Mouse (Mus musculus) gastrocnemius, postnatal 14 days (tissue): Measurements from ENCODE around the gene Ipo9. TPM values are rescaled to one million over a fixed set of nuclear protein-coding genes. Genes with fewer than 3 reads are reported as not detected.

Experiments
- DNase-seq: peaks from one replicate; pipeline ENCODE4 v3.0.0; 2021; ENCODE audit warnings: mixed read lengths
- intact Hi-C: fragments of 180-260 bp; cut with DNase I; formaldehyde crosslinking; loops from one replicate; pipeline ENCODE4 v1.15.1; 2025; ENCODE audit warnings: low total_unique reads
- total RNA-seq, 2 experiments: library from RNA; stranded (reverse); gene quantifications; 2 replicates each; pipeline ENCODE4 v1.2.3; 2021

Gene Ipo9
- total RNA-seq, 2 experiments from 2014 or later: 36.6 to 37.4 TPM

DNA sequence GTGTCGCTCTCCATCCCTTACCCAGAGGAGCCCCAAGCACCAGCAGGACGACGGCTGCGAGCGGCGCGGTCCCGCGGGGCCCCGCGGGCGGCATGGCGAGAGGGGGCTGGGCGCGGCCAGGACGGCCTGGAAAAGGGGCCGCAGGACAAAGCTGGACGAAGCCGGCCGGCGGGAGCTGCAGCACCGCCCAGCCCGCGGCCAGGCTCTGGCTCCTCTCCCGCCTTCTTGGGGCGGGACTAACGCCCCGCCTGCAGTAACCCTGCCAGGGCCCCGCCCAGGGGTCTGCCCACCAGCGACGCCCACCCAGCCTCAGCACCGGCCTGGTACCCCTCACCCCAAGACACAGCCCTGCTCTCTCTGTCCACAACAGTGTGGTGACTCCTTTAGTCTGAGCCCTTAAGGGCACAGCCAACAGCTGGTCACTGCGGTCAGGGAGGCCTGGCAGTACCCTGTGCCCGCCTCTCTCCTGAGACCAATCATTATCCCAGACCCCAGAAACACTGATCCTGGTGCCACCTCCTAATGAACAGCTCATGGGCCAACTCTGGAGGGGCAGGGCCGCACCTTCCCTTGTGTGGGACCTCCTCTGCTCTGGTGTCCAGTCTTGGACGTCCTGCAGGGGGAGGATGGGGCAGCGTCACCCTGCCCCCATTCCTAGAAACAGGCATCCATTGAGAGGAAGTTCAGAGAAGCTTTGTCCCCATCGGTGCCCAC, 55.3 kb downstream of the Ipo9 start, which contains the start of gene Shisa4:
Shisa4 (minus strand) TSS at position 370 of the 714 bp plus-strand sequence.
- peak; percentile 80 for DNase-seq
- intact Hi-C loops: no loop called here

DNA sequence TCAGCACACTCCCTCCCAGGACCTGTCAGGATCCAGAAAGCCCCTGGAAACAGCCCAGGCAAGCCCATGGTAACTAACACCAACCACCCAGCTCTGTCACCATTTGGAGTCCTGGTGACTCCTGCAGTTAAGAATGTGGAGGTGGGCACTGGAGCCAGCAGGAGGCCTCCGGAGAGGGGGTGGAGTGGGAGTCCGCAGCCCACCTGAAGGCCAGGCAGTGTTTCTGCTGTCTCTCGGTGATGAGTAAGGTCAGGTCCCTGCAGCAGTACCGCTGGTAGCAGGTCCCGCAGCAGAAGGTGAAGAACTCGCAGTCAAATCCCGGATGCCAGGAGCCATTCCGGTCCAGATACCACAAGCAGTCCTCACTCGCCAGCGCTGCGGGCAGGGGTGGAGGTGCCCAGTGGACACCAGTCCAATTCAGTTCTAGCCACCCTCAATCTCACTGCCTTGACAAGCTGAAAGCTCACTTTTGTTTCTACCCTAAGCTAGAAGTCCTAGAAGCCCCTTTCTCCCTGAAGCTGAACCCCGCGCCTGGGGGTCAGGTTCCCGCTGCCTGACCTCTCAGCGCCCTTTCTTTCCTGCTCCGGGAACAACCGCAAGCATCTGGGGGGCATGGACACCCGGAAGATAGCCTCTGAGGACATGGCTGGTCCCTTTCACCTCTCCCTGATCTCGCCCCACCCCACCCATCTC, 56.0 kb downstream of the Ipo9 start:
- intact Hi-C loops: no loop called here
- peak; percentile 60 for DNase-seq

DNA sequence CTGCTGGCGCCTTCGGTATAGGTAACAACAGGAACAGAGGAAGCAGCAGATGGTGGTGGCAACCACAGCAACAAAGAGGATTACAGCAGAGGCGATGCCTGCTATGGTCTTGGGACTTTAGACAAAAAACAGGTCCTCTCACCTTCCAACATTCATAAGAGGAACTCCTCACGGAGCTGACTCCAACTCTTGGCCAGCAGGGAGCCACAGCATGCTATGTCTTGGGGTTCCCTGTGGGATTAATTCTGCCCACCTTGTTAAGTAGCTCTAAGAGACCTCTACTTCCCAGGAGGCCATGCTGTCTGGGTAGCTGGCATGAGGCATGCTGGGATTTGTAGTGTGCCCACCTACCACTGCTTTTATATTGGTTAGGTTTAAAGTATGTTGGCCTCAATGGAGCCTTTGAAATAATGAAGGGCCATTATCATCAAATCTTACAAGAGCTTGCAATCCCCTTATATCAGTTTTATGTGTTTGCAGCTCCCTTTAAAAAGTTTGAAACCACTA, 57.1 kb downstream of the Ipo9 start:
- DNase-seq: no peak
- intact Hi-C loops: no loop called here

DNA sequence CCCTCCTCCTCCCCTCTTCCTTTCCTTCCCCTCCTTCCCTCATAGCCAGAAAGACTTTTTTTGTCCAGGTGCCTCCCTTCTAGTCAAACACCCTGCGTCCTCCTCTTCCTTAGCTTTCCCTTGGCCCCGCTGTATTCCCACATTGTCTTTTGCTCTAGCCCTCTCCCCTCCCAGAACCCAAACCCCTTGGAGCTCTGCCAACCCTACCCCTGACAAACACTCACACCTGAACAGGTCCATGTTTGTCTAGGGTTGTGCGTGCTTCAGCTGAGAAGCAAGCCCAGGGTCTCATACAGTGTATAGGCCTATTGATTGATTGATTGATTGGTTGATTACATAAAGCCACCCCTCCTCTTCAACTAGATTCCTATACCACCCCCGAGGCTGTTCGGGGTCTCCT, 60.9 kb downstream of the Ipo9 start:
- DNase-seq: no peak
- intact Hi-C loops: loop anchor here (5.0 kb wide), 3 partner anchors 47 to 197 kb away; partner anchors contain the start of gene Lmod1

DNA sequence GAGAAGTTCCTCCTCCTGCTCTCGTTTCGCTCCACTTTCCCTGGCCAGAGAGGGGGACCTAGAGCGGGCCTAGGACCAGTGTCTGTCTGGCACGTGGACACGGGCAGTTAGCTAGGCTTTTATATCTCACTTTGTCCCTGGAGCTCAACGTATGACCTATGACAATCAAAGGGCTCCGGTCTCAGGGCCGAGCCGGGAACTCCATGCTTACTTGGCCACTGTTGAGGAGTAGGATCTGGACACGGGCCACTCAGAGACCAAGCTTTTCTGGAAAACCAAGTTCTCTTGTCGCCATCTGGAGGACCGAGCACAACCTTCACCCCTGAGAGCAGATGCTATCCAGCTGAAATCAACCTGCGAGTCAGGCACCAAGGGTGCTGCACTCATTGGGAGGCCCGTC, 61.3 kb downstream of the Ipo9 start:
- peak; percentile 65 for DNase-seq
- intact Hi-C loops: loop anchor here (5.0 kb wide), 3 partner anchors 47 to 197 kb away; partner anchors contain the start of gene Lmod1

DNA sequence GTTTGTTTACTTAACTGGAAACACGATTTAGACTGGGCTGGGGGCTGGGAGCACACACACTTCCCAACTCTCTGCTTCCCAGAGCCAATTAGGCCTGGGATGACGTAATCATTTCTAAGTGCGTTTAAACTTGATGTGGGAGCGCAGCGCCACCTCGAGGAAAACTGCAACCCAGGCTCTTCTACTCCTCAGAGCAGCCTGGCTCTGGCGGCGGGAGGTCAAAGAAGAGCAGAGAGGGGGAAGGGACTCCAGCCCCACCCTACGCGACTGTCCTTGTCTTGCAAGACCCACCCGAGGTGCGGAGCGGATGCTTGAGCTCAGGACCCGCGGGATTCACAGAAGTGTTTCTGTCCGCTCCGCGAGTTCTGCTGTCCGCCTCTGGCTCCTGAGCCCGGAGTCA, 62.1 kb downstream of the Ipo9 start:
- peak; percentile 87 for DNase-seq
- intact Hi-C loops: loop anchor here (5.0 kb wide), 3 partner anchors 46 to 196 kb away; partner anchors contain the start of gene Lmod1

DNA sequence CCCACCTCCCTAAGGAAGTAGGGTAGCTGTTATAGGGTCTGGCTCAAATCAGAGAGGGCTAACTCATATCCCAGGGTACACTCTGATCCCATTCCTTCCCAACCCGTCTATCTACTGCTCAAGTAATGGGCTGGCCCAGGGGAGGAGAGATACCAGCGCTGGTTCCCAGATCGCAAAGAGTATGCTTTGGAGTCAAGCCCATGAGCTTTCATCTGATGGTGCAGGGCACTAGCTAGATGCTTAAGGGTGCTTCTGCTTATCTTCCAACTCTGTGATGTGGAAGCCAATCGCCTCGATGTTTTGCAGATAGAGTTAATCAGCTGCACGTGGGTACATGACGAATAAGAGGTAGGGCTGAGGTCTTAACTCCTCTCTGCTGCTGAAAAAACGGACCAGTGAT, 62.7 kb downstream of the Ipo9 start:
- DNase-seq: no peak
- intact Hi-C loops: loop anchor here (5.0 kb wide), 3 partner anchors 45 to 195 kb away; partner anchors contain the start of gene Lmod1

DNA sequence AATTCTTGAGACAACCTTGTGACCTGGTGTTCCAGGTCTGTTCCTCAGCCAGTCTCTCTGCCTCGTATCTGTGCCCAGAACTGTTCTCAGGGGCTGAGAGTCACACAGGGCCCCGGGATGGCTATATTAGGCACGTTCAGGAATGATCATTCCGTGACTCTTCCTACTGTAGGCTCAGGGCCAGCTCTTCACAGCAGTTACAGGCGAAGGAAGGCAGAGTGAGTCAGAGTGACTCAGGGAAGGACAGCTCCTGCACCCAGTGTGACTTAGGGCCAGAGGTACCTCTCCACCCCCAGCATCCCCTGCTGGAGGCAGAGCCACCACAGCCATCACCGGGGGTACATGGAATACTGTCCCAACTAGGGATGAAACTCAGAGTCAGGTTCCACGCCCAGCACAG, 63.3 kb downstream of the Ipo9 start:
- intact Hi-C loops: loop anchor here (5.0 kb wide), 3 partner anchors 45 to 195 kb away; partner anchors contain the start of gene Lmod1
- no peak for DNase-seq

DNA sequence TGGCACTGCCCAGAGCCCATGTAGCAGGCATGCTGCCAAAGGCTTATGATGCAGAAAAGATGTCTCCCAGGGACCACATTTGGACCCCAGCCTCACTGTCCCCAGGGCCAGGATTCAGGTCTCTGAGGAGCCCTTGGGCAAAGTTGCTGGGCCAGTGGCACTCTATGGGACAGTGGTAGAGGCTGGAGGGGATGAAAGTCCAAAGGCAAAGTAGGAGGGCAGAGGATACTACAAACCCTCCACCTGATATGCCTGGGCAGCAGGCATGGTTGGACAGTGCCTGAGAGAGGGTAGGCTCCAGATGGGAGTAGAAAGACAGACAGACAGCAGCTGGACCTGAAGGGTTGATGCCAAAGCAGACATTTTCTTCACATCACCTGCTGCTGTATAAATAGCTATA, 63.9 kb downstream of the Ipo9 start:
- no peak for DNase-seq
- intact Hi-C loops: loop anchor here (5.0 kb wide), 3 partner anchors 44 to 194 kb away; partner anchors contain the start of gene Lmod1

DNA sequence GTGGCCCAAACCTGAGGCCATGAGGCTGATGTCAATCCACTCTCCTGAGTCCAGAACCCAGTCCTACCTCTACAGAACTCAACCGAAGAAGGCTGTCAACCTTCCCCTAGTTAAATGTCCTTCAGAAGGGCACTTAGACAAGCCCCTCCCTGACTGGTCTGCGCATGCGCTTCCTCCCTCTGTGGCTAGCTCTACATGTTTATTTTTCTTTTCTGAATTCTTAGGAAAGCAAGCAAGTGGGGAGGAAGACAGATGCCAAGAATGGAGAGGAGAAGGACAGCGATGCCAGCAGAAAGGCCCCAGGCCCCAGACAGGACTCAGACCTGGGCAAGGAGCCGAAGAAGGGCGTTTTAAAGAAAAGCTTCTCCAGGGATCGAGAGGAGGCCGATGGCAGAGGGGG, 66.9 kb downstream of the Ipo9 start:
- DNase-seq: no peak
- intact Hi-C loops: no loop called here

DNA sequence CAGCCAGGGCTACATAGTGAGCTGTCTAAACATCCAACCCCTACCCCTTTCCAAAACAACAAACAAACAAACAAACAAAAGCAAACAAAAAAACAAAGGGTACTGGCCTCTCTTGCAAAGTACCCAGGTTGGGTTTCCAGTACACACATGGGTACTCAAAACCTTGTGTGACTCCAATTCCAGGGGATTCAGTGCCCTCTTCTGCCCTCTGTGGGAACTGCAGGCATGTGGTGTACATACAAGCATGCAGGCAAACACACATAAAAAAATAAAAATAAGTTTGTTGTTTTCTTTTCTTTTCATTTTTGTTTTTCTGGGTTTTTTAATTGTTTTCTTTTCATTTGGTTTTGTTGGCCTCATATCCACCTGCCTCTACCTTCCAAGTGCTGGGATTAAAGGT, 68.2 kb downstream of the Ipo9 start:
- intact Hi-C loops: no loop called here

DNA sequence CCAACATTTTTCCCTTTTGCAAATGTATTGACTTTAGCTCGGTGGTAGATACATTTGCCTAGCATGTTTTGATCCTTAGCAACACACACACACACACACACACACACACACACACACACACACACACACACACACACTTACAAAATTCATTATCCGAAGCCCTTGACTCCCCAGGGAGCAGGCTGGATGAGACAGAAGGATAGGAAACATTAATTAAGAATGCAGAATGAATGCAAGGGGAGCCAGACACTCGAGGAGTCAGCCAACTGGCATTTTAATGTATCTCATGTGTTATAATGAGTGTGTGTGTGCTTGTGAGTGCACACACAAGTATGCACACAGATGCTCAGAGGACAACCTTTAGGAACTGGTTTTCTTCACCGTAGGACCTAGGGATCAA, 68.8 kb downstream of the Ipo9 start:
- intact Hi-C loops: no loop called here
- no peak for DNase-seq

More for the DNA sequence above, 68.2 kb downstream of the Ipo9 start:
- DNase-seq: no peak

DNA sequence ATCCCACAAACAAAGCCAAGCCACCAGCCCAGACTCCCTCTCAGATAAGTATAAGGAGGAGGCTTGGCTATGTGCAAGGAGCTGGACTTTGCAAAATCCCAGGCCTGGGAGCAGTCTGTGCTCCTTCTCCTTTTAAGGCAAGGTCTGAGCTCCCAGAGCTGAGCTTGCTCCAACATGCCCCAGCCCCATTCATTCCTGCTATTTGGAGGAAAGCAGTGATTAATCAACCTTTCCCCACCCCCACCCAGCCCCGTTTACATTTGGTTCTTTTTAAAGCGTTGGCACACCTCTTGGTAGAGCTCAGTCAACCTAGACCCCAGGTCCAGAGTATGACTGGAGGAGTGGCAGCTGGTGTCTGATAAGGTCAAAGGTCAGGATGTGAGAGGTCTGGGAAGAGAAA, 71.2 kb downstream of the Ipo9 start:
- intact Hi-C loops: no loop called here
- no peak for DNase-seq

DNA sequence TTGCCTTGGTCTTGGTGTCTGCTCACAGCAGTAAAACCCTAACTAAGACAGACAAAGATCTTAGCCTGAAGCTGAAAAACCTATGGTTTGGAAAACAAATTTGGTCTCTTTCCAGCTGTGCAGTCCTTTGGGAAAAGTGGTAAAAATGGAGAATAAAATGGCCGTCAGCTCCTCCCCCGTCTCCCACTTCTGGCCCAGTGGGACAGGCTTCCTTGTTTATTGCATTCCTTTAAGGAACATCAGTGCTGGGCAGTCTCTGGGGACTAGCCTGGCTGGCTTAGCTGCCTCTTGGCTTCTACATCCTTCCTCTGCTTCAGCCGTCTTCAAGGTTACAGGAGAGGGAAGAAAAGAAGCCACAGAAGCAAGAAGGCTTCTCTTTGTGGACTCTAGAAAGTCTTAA, 78.3 kb downstream of the Ipo9 start:
- DNase-seq: peak; percentile 38
- intact Hi-C loops: no loop called here

DNA sequence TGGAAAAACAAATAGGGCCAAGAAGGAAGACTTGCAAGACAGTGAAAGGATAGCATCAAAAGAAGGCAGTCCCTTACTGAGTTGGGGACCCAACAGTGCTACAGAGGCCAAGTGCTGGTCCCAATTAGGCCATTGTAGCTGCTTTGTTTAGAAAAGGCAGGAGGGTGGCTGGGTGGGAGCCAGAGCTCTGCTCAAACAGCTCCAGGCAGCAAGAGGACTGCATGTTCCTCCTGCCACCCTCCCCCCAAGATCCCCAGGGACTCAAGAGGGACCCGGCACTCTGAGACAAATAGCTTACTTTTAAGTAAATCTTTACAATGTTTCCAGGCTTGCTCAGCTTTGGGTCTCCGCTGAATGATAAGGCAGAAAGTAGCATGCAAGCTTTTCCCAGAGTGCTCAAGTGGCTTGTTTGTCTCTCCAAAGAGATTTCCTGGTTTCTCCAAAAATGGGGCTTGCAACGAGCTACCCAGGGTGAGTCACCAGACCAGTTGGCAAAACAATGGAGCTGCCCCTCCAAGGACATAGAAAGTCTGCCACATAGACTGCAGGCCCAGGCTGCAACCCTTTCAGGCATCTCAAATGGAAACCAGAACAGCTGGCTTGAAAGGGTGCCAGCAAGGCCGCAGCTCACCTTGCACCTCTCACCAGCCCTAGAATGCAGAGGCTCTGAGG, 82.7 kb downstream of the Ipo9 start:
- DNase-seq: no peak
- intact Hi-C loops: no loop called here

DNA sequence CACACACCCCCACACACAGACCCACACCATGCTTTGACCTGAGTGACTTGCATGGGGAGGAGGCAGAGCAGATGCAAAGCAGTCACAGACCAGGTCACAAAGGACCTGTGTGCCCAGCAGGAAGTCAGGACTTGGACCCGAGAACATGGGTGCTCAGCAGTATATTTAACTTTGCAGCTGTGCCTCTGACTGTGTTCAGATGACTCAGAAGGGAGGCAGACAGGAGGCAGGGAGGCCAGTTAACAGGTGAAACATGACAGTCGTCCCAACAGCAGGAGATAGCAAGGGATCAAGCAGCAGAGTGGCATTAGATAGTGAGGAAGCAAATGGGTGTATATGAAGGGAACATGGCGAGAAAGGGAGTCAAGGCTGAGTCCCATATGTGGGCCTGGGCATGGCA, 83.4 kb downstream of the Ipo9 start:
- intact Hi-C loops: no loop called here
- DNase-seq: no peak

DNA sequence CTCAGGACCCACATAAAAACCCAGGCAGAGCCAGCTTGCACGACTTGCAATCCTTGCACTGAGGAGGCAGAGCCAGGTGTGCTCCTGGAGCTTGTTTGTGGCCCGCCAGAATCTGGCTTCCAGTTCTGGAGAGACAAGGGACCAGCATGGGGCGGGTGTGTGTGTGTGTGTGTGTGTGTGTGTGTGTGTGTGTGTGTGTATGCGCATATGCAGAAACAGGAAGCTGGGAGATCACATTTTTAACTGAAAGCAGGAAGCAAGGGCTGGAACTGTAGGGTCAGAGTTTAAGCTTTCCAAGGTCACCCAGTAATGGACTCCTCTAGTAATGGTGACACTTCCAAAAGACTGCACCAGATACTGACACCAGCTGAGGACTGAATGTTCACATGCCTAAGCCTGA, 86.3 kb downstream of the Ipo9 start:
- intact Hi-C loops: no loop called here
- no peak for DNase-seq

DNA sequence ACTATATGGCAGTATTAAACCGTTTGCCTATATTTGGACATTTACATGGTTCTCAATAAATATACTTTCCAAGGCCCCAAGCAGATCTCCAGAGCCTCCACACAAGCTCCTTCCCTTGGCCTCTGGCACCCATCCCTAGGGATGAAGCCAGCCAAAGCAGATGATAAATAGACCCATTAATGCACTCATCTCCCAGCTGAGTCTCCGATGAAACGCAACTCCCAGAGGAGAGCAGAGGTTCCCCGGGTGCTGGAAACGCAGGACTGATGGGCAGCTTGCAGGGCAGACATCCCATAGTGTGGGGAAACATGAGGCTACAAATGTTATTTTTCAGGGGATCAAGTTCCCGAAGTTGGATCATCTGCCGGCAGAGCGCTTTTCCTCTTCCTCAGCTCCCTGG, 88.4 kb downstream of the Ipo9 start:
- no peak for DNase-seq

More for the DNA sequence above, 88.4 kb downstream of the Ipo9 start:
- intact Hi-C loops: no loop called here
